Mouse (Mus musculus): Measurements from ENCODE around the gene Gatad2b.
"Not testable (repeated sequence)": the region's sequence is repeated elsewhere in the genome, so short reads cannot be mapped to it uniquely, and the experiment has no call there.

The Gatad2b gene

DNA sequence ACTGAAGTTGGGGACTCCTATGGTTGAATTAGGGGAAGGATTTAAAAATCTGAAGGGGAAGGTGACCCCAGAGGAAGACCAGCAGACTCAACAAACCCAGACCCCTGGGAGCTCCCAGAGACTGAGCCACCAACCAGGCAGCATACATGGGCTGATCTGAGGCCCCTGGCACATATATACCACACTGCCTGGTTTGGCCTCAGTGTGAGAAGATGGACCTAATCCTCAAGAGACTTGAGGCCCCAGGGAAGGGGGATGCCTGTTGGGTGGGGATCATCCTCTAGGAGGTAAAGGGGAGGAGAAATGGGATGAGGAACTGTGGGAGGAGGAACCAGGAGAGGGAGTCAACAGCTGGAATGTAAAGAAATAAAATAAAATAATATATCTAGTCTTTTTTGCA lies 21.3 kb downstream of the Gatad2b start:
- no peak for DNase-seq

DNA sequence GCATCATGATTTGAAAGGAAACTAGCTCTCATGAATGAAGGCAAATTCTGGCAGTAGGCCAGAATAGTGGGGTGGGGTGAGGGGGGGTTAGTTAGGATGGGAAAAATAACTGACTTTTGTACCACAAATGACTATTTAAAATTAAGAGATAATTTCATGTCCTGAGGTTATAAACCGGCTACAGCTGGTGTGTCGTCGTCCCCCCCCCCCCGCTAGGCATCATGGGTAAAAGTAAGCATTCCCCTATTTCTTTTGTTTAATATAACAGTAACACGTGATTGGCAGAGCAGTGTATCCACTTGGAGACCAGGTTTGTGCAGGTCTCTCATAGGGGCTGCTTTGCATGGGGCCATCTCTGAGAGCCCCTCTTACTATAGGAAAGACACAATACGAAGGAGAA lies 29.3 kb downstream of the Gatad2b start:
- DNase-seq, result no peak

- DNase-seq, result peak; percentile 47
These were observed 30.1 kb downstream of the Gatad2b start for GRCm38 (mm10) chr3:90323119-90323518.

DNA sequence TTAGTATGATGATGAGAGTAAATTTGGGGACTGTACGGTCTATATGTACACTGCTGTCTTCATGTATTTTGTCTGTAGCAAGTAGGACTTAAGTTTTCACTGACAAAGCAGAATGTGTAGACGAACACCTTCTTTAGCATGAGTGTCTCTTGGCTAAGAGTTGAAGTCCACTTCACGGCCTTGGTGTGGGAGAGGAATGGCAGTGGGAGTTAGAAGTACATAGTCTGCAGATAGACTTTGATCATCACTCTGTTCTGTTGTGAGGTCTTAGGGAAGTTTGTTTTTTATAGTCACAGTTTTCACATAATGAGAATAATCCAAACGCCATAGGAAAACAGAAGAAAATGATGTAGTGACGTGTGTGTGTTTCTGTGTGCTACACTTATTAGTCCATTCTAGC lies 39.5 kb downstream of the Gatad2b start:
- DNase-seq, result no peak

- DNase-seq, result no peak
These were observed 42.5 kb downstream of the Gatad2b start for GRCm38 (mm10) chr3:90335517-90335916.

DNA sequence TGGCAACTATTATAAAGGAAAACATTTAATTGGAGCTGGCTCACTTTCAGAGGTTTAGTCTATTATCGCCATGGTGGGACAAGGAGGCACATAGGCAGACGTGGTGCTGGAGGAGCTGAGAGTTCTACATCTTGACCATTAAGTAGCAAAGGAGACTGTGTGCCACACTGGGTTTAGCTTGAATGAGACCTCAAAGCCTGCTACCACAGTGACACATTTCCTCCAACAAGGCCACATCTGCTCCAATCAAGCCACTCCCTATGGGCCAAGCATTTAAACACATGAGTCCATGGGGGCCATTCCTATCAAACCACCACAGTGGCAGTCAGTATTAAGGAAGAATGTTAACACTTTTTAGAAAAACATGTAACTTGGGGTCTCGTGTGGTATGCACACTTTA lies 45.2 kb downstream of the Gatad2b start:
- DNase-seq, result no peak

- DNase-seq, result no peak
These were observed 47.2 kb downstream of the Gatad2b start for GRCm38 (mm10) chr3:90340177-90340576.

GRCm38 (mm10) chr3:90342853-90343252 lies 49.9 kb downstream of the Gatad2b start:
- DNase-seq, result not testable (repeated sequence)

GRCm38 (mm10) chr3:90347847-90348246 lies 54.9 kb downstream of the Gatad2b start:
- DNase-seq, result no peak

DNA sequence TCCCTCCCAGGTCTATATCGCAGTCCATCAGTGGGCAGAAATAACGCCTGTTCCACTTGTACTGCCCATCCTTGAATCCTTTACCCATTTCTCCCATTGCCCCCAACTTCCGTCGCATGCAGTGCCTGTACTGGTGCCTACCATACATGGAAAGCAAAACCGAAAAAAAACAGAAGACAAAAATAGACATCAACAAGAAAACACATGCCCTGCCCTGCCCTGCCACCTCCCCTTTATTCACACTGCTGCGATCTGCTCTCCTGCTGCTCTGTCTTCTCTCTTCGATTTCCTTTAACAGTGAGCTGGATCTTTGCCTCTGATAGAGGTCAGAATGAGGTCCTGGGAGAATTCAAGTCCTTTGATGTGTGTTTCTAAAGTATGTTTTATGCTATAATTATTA lies 65.0 kb downstream of the Gatad2b start:
- no peak for DNase-seq

DNA sequence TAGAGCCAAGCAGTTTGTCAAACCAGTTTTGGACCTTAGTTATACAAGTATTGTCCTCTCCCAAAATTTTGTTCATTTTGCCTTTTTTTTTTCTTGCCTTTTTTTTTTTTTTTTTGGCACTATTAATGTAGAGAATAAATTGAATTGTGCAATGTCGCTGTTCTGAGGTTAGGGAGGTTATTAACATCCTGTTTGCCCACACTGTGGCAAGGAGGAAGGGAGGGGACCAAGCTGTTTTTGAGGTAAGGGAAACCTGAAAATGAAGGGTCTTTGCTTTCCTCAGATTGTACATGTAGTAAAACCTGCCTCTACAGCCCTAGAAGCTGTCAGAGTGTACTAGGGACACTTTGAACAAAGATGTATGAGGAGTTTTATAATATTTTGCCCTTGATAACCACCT lies 66.3 kb downstream of the Gatad2b start:
- DNase-seq, result no peak

DNA sequence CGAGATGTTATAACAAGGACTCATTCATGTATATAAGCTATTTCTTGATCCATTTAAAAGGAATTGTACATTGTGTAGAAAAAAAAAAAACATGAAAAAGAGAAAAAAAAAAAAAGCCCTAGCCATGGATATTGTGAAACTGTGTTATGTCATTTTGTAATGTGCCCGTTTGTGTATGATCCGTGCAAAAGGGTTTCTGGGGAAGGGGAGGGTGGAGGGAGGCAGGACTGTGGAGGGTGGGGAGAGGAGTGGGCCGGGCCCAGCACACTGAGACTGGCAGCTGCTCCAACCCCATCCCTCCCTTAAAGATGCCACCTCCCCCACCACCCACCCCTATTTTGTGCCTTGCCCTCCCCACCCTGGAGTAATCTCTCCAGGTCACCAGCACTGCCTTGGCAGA lies 68.5 kb downstream of the Gatad2b start:
- DNase-seq, result no peak

DNA sequence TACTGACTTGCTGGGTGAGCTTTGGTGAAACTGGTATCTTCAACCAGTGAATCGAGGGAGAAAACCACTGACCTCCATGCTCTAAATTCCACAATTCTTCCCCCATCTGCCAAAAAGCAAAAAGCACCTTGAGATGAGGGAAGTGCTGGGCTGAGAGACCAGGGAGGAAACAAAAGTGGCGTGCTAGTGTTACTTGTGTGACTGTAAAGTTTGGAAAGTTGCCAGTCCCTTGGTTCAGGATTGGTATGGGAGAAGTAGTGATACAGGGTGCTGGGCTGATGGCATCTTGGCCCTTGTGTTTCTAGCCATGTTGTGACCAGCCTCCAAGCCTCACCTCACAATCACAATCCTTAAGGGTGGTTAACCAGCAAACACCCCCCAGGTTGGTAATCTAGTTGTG lies 69.4 kb downstream of the Gatad2b start:
- DNase-seq, result no peak

- DNase-seq, result no peak
These were observed 74.1 kb downstream of the Gatad2b start for GRCm38 (mm10) chr3:90367001-90367632.

DNA sequence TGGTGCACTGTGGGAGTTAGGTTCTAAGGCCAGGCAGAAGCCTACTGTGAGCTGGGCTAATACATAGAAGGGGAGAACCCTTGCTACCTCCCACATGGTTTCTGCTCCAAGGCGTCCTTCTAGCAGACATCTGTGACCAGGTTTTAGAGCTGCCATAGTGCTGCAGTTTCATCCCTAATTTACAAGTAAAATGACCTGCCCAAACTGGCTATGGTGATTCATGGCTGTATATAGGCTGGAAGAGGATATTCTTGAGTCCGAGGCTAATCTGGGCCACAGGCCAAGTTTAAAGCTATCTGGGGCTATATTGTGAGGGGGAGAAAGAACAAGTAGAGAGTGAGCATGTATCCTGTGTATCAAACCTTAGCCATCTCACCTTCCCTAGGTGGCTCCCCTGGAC lies 76.1 kb downstream of the Gatad2b start:
- DNase-seq, result no peak

DNA sequence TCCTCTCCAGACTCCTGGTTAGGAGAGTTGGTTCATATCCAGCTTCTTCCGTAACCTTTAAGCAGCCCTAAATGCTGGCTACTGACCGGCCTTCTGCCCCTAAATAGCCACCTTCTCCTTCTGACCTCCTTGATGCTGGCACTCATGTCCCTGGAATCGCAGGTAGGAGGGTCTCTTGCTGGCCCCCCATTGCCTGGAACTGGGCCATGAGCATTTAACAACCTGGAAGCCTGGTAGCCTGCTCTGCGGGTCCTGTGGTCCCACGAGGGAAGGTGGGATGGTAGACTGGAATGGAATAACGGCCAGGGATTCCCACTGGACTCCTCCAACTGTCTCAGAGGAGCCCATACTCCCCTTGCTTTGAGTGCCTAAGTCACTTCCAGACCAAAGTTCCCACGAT lies 78.9 kb downstream of the Gatad2b start:
- DNase-seq, result no peak

DNA sequence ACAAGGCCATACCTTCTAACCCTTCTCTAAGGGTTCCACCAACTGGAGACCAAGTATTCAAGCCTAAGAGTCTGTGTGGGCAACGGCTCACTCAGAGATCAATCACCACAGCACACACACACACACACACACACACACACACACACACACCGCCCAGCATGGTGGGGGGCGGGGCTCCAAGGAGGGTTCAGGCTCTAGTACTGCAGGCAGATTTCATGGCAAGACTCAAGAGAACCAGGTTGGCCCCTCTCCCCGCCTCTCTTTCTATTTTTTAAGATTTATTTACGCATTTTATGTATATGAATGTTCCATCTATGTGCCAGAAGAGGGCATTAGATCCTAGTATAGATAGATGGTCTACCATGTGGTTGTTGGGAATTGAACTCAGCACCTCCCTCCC lies 79.8 kb downstream of the Gatad2b start:
- DNase-seq, result no peak

- DNase-seq, result peak; percentile 79
These were observed 80.6 kb downstream of the Gatad2b start for GRCm38 (mm10) chr3:90373432-90374028.

DNA sequence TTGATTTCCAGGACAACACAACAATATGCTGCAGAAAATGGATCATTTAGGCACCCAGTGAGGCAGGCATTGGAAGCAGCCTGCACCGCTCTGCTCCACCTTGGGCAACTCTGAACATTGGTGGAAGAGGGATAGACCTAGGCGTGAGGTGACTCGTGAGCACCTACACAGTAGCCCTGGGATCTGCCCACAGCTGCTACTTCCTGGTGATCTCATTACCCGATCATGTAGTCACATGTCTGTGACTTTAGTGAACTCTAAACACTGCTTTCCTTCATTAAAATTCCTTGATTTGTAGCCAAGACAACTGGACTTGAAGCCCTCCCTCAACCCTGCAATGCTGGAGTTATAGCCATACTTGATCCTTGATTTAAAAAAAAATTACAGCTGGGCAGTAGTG lies 81.4 kb downstream of the Gatad2b start:
- peak; percentile 41 for DNase-seq

DNA sequence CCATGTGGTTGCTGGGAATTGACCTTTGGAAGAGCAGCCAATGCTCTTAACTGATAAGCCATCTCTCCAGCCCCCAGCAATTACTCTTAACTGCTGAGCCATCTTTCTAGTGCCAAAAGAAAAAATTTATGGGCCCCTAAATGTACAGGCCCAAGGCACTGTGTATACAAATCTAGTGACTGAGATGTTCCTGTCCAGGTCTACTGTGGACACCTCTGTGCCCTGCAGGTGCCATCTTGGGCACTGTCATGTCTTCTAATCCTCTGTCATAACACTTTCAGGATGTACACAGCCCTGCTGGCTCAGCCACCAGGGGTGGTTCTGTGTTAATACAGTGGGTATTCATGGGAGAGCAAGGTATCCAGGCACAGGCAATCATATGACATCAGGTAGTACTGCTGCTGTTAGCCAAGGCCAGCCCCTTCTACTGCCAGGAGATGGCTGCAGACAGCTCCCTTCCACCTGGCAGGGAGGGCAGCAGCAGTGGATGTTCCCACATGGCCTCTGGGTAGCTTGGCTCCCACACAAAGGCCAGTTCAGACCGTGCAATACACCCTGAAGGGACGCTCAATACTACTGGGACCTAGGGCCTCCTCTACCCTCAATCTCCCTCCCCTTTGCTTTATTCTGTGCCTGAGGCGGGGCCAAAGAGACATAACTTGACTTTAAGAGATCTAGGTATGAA lies 82.7 kb downstream of the Gatad2b start:
- DNase-seq, result no peak

DNA sequence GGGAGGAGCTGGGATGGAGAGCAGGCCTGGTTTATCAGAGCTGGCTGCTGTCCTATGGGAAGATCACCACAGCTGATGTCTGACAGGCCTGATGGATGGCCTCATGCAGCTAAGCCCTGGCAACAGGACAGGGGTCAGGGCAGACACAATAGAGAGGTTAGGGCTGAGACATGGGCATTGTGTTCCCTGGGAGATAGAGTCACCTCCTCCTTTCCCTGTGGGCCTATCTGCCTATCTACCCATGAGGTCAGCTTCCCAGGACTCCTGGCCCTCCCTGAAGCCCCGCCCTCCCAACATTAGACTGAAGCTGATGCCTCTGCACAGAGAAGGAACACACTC lies 83.2 kb downstream of the Gatad2b start:
- peak; percentile 27 for DNase-seq

DNA sequence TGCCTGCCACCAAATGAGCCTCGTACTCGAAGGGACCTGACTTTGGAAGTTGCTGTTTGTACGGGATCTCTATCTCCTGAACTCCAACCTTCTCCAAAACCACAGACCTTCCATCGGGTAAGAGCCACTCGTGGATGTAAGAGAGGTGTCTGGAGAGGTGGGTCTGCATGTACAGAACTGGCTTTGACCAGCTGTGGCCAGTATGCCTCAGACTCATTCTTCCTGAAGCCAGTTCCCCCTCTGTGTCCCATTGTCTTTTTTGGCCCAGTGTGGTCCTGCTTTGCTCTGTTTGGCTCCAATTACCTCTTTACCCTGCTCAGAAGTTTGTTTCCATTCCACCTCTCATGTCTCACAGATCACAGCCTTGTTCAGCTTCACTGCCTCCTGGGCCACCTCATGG lies 85.5 kb downstream of the Gatad2b start:
- DNase-seq, result no peak

DNA sequence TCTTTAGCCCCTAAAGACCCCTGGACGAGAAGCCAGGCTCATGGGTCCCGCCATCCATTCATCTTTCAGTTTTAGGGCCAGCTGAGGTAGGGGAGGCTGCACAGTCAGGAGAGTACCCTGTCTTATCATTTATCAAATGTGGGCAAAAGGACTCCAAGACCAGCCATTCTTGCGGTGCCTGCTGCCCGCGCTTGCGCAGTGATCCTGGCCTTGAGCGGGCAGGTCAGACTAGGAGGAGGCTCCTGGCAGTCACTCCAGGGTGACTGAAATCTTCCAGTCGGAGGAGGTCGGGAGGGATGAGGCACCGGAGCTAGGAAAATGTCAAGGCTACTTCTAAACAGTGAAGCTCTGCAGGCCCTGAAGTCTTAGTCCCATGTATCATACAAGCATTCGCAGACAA lies 88.7 kb downstream of the Gatad2b start:
- DNase-seq, result no peak

DNA sequence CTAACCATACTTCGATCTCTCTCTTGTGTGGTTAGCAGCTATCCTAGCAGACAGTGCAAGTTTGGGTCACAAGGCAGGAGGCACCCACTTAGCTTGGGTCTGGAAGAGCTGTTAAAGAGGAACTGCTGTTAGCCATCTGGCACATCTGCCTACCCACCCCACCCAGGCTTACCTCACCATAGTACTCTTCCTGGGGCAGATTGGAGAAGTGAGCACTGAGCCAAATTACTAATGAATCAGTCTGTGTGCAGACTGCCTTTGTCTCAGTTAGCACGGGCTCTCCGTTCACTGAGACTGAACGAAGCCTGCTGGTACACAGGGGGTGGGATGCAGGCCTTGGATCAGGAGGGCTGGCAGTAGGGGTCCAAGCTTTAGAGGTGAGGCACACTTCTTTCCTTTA lies 90.7 kb downstream of the Gatad2b start:
- no peak for DNase-seq
